Mouse (Mus musculus): ENCODE measurements around the gene Olfr452. TPM values are rescaled to one million over a fixed set of nuclear protein-coding genes. Genes with fewer than 3 reads are reported as not detected.

Olfr452 gene
- polyA plus RNA-seq, 1 experiment from 2014 or later, result not detected

Other genes with a start within 250 kb of the Olfr452 start
- not detected in 2 replicates for gene Olfr455, start 237.5 kb upstream of the Olfr452 start, polyA plus RNA-seq (2015; fragmentation: Nextera tagmentation; extraction: Ambion mirVana)
- not detected in 2 replicates for gene Tcaf3, start 187.4 kb upstream of the Olfr452 start, polyA plus RNA-seq (2015; fragmentation: Nextera tagmentation; extraction: Ambion mirVana)
- 2.6 and 3.0 TPM in 2 replicates for gene Tcaf2, start 139.8 kb upstream of the Olfr452 start, polyA plus RNA-seq (2015; fragmentation: Nextera tagmentation; extraction: Ambion mirVana)
- gene Tcaf1, start 75.0 kb upstream of the Olfr452 start, polyA plus RNA-seq (2015; fragmentation: Nextera tagmentation; extraction: Ambion mirVana), result 203 and 209 TPM in 2 replicates
- not detected in 2 replicates for gene Olfr453, start 45.7 kb upstream of the Olfr452 start, polyA plus RNA-seq (2015; fragmentation: Nextera tagmentation; extraction: Ambion mirVana)
- gene Olfr38, start 28.7 kb upstream of the Olfr452 start, polyA plus RNA-seq (2015; fragmentation: Nextera tagmentation; extraction: Ambion mirVana), result not detected in 2 replicates
- gene Olfr450, start 26.8 kb downstream of the Olfr452 start, polyA plus RNA-seq (2015; fragmentation: Nextera tagmentation; extraction: Ambion mirVana), result not detected in 2 replicates
- not detected in 2 replicates for gene Olfr449, start 49.3 kb downstream of the Olfr452 start, polyA plus RNA-seq (2015; fragmentation: Nextera tagmentation; extraction: Ambion mirVana)
- not detected in 2 replicates for gene Olfr448, start 105.3 kb downstream of the Olfr452 start, polyA plus RNA-seq (2015; fragmentation: Nextera tagmentation; extraction: Ambion mirVana)
- not detected in 2 replicates for gene Olfr447, start 123.8 kb downstream of the Olfr452 start, polyA plus RNA-seq (2015; fragmentation: Nextera tagmentation; extraction: Ambion mirVana)
- gene Olfr446, start 136.3 kb downstream of the Olfr452 start, polyA plus RNA-seq (2015; fragmentation: Nextera tagmentation; extraction: Ambion mirVana), result not detected in 2 replicates
- not detected in 2 replicates for gene Olfr444, start 164.0 kb downstream of the Olfr452 start, polyA plus RNA-seq (2015; fragmentation: Nextera tagmentation; extraction: Ambion mirVana)

Data from neural tube, embryonic 13.5 days (tissue).